Mouse (Mus musculus) limb, embryonic 13.5 days (tissue): ENCODE data around the gene Nat8f2. TPM values are rescaled to one million over a fixed set of nuclear protein-coding genes. Genes with fewer than 3 reads are reported as not detected.

Source experiments
- polyA plus RNA-seq: library from polyadenylated mRNA; unstranded; fragments of >200 nt; fragmentation: Nextera tagmentation; extraction: Ambion mirVana; gene quantifications from 2 replicates; pipeline ENCODE4 v1.2.1, GENCODE M21; 2015

The Nat8f2 gene
- polyA plus RNA-seq, 1 experiment from 2014 or later, result not detected

Other genes with a start within 250 kb of the Nat8f2 start
- gene Nat8f7, start 156.0 kb downstream of the Nat8f2 start, polyA plus RNA-seq, result not detected in 2 replicates
- 0.11 TPM in 2 replicates for gene Nat8f3, start 103.4 kb downstream of the Nat8f2 start, polyA plus RNA-seq
- not detected in 2 replicates for gene Nat8f6, start 48.2 kb downstream of the Nat8f2 start, polyA plus RNA-seq
- gene Nat8f5, start 48.2 kb downstream of the Nat8f2 start, polyA plus RNA-seq, result not detected in 2 replicates
- gene Nat8, start 37.1 kb downstream of the Nat8f2 start, polyA plus RNA-seq, result 0.17 TPM in 1 of 2 replicates, not detected in the other
- gene Nat8f4, start 35.7 kb upstream of the Nat8f2 start, polyA plus RNA-seq, result 1.8 and 2.5 TPM in 2 replicates
- gene Tprkb, start 42.7 kb upstream of the Nat8f2 start, polyA plus RNA-seq, result 38.4 and 38.8 TPM in 2 replicates
- gene Nat8f1, start 46.5 kb upstream of the Nat8f2 start, polyA plus RNA-seq, result 6.9 and 7.8 TPM in 2 replicates
- 41.3 and 51.1 TPM in 2 replicates for gene Dusp11, start 92.5 kb upstream of the Nat8f2 start, polyA plus RNA-seq
- gene Figla, start 147.0 kb upstream of the Nat8f2 start, polyA plus RNA-seq, result not detected in 2 replicates
- 4.1 and 5.4 TPM in 2 replicates for gene Add2, start 159.5 kb upstream of the Nat8f2 start, polyA plus RNA-seq